Mouse (Mus musculus): ENCODE measurements around the gene Gtf2h1. TPM values are rescaled to one million over a fixed set of nuclear protein-coding genes. Genes with fewer than 3 reads are reported as not detected.

The Gtf2h1 gene
- total RNA-seq, 4 experiments from 2014 or later = 34.4 to 40.6 (median 36.0) TPM

- no peak for DNase-seq (ENCODE audit: low spot score in 2 of 2)
These were observed 53.4 kb downstream of the Gtf2h1 start for GRCm38 (mm10) chr7:46849287-46849686.

GRCm38 (mm10) chr7:46851026-46851425 lies 55.1 kb downstream of the Gtf2h1 start:
- DNase-seq (ENCODE audit: low spot score in 2 of 2) = no peak

GRCm38 (mm10) chr7:46852666-46853065 lies 56.8 kb downstream of the Gtf2h1 start:
- DNase-seq (ENCODE audit: low spot score in 2 of 2) = no peak

- DNase-seq (ENCODE audit: low spot score in 2 of 2) = no peak
These were observed 57.5 kb downstream of the Gtf2h1 start for GRCm38 (mm10) chr7:46853365-46853764.

DNA sequence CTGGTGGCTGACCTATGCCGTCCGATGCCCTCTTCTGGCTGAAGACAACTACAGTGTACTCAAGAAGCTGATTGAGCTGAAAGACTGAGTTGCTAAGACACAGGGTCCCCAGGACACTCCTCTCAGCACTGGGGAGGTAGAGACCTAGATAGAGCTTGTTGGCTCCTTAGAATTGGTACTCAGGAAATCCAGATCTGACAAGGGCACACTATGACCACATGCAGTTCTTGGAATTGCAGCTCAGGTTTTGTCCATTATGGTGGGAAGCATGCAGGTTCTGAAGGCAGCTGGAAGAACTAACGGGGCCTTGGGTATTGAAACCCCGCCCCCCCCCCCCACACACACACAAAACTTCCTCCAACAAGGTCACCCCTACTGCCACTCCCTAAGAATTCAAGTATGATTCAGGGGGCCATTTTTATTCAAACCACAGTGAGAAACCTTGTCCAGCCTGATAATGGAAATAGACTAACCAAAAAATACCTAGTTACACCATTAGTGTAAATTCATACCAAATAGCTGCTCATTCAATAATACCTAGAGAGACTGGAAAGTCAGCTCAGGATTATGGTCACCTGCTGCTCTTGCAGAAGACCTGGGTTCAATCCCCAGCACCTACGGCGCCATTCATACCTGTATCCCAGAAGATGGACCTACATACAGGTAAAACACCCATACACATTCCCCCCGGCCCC lies 60.1 kb downstream of the Gtf2h1 start:
- no peak for DNase-seq (ENCODE audit: low spot score in 2 of 2)

DNA sequence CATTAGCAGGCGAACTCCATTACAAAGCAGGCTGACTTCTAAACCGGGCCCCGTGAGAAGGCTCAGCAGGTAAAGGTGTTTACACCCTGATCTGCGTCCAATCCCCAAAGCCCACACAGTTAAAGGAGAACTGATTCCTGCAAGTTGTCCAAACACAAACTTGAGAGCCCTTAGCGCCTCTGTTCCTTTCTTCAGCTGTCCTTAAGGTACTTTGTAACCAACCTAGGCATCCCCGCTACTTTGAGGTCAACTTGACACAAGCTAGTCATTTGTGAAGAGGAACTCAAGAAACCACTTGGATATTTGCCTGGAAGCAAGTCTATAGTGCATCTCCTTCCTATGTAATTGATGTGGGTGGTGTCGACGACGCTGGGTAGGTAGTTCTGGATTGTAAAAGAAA lies 61.5 kb downstream of the Gtf2h1 start:
- DNase-seq (ENCODE audit: low spot score in 2 of 2) = no peak

- no peak for DNase-seq (ENCODE audit: low spot score in 2 of 2)
These were observed 63.1 kb downstream of the Gtf2h1 start for GRCm38 (mm10) chr7:46859031-46859430.

GRCm38 (mm10) chr7:46860996-46861395 lies 65.1 kb downstream of the Gtf2h1 start, which contains the start of gene Ldhc:
Gene Ldhc (plus strand): TSS chr7:46861203.
- DNase-seq (ENCODE audit: low spot score in 2 of 2) = no peak

DNA sequence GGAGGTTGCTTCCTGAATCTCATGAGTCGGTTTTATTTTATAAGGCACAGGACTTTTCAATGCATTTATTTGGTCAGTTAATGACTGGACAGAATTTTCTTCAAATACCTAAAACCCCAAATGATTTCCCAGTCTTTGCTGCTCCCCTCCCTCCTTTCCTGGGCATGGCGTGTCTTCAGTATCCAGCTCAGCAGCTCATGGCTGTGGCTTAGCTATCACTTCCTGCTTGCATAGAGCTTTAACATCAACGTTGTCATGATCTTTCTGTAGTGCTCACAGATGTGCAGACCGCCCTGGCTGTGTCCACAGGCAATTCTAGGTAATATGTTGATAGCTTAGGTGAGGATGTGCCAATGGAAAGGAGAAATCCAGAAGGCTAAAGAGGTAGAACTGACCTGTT lies 76.1 kb downstream of the Gtf2h1 start:
- no peak for DNase-seq (ENCODE audit: low spot score in 2 of 2)

Other genes with a start within 250 kb of the Gtf2h1 start
- 10 to 100 TPM; 47.2 to 59.9 (median 51.2) TPM for gene Sergef, start 156.3 kb upstream of the Gtf2h1 start, total RNA-seq (2022)
- gene Tph1, start 123.6 kb upstream of the Gtf2h1 start, total RNA-seq (2022) = 1 to 10 TPM in 1 of 4 experiments, under 1 TPM in 1, not detected in 2; 0.25 to 2.3 TPM
- 10 to 100 TPM; 10.8 to 12.7 (median 11.2) TPM for gene Saal1, start 85.4 kb upstream of the Gtf2h1 start, total RNA-seq (2022)
- gene Saa3, start 80.4 kb upstream of the Gtf2h1 start, total RNA-seq (2022) = not detected
- gene Saa4, start 63.5 kb upstream of the Gtf2h1 start, total RNA-seq (2022) = not detected
- gene Saa1, start 53.1 kb upstream of the Gtf2h1 start, total RNA-seq (2022) = not detected
- gene Saa2, start 44.3 kb upstream of the Gtf2h1 start, total RNA-seq (2022) = not detected
- 10 to 100 TPM; 15.9 to 22.1 (median 17.5) TPM for gene Hps5, start within 50 bp of the Gtf2h1 start, total RNA-seq (2022)
- 100 to 1,000 TPM; 286 to 315 (median 301) TPM for gene Ldha, start 45.4 kb downstream of the Gtf2h1 start, total RNA-seq (2022)
- not detected for gene Ldhc, start 65.1 kb downstream of the Gtf2h1 start, total RNA-seq (2022)
- 10 to 100 TPM; 60.2 to 74.6 (median 67.6) TPM for gene Tsg101, start 123.9 kb downstream of the Gtf2h1 start, total RNA-seq (2022)
- gene Uevld, start 162.4 kb downstream of the Gtf2h1 start, total RNA-seq (2022) = 10 to 100 TPM; 12.3 to 24.1 (median 17.4) TPM
- not detected for gene Gm9999, start 187.5 kb downstream of the Gtf2h1 start, total RNA-seq (2022)
- gene Spty2d1, start 212.3 kb downstream of the Gtf2h1 start, total RNA-seq (2022) = 10 to 100 TPM; 15.1 to 17.6 (median 16.2) TPM